Mouse (Mus musculus) liver, embryonic 14.5 days (tissue): ENCODE measurements around the gene Magix. TPM values are rescaled to one million over a fixed set of nuclear protein-coding genes. Genes with fewer than 3 reads are reported as not detected.

Experiments
- ATAC-seq: fragments of 200-750 bp; cut with Nextera tagmentation; 2 replicates; pipeline ENCODE4 v1.8.0; 2017; ENCODE audit warnings: moderate number of reproducible peaks, mild to moderate bottlenecking, moderate library complexity; ENCODE audit not compliant: insufficient read depth
- DNase-seq, 3 experiments: peaks; one replicate each; pipeline ENCODE4 v3.0.0-alpha.2; 2012 to 2013; ENCODE audit warnings: low read depth in 3 of 3, low spot score in 3 of 3
- H3K27ac ChIP-seq: fragments of 300-500 bp; sonication (generic); 2 replicates; pipeline ENCODE4 v1.5.1; 2014; ENCODE audit warnings: moderate library complexity, mild to moderate bottlenecking, control low read depth, inconsistent platforms
- H3K27me3 ChIP-seq: fragments of 300-500 bp; sonication (generic); 2 replicates; pipeline ENCODE4 v1.6.1; 2014; ENCODE audit warnings: mild to moderate bottlenecking, low read length, moderate library complexity; ENCODE audit not compliant: control insufficient read depth, insufficient read depth
- H3K36me3 ChIP-seq: fragments of 300-500 bp; sonication (generic); replicated peaks from 2 replicates; pipeline ENCODE4 v1.6.1; 2014; ENCODE audit warnings: low read depth; ENCODE audit not compliant: control insufficient read depth, insufficient read depth
- H3K4me1 ChIP-seq, 2 experiments: fragments of 200-500 bp in 1 of 2; fragments of 300-500 bp in 1 of 2; sonication (generic) in 1 of 2; replicated peaks; 2 replicates each; pipeline ENCODE4 v1.6.1; 2012 to 2014; ENCODE audit warnings: antibody characterized with exemption in 1 of 2, inconsistent platforms in 1 of 2, low read length in 1 of 2; ENCODE audit not compliant: control insufficient read depth in 2 of 2, insufficient read depth in 2 of 2
- H3K4me2 ChIP-seq: fragments of 300-500 bp; sonication (generic); 2 replicates; pipeline ENCODE4 v1.6.1; 2014; ENCODE audit warnings: low read depth, mild to moderate bottlenecking, control low read depth, moderate library complexity
- H3K4me3 ChIP-seq, 2 experiments: fragments of 200-500 bp in 1 of 2; fragments of 300-500 bp in 1 of 2; sonication (generic) in 1 of 2; 2 replicates each; pipeline ENCODE4 v1.5.1; 2012 to 2014; ENCODE audit warnings: low read depth in 2 of 2, low read length in 2 of 2, mild to moderate bottlenecking in 2 of 2, control low read depth in 1 of 2, inconsistent platforms in 1 of 2, moderate library complexity in 1 of 2; ENCODE audit not compliant: insufficient read depth in 1 of 2
- H3K9ac ChIP-seq: fragments of 300-500 bp; sonication (generic); replicated peaks from 2 replicates; pipeline ENCODE4 v1.6.1; 2014; ENCODE audit warnings: mild to moderate bottlenecking, control low read depth, moderate library complexity
- H3K9me3 ChIP-seq: fragments of 300-500 bp; sonication (generic); 2 replicates; pipeline ENCODE4 v1.6.1; 2016; ENCODE audit warnings: low read length, mixed read lengths; ENCODE audit not compliant: control insufficient read depth
- CTCF ChIP-seq: IDR thresholded peaks from 2 replicates; pipeline ENCODE4 v1.5.1; 2016; ENCODE audit warnings: antibody characterized with exemption, low read depth, control low read depth
- EP300 ChIP-seq: IDR thresholded peaks from 2 replicates; pipeline ENCODE4 v1.6.1; 2016; ENCODE audit warnings: antibody characterized with exemption, low read depth
- WGBS: fragments of 180-500 bp; shearing (Covaris S2); extraction: QIAGEN DNeasy Blood & Tissue Kit; methylation state at CpG from one replicate; pipeline ENCODE4 v1.1.7; 2014; ENCODE audit not compliant: insufficient replicate concordance; 5-methylcytosine and 5-hydroxymethylcytosine counted together
- polyA plus RNA-seq, 2 experiments: library from polyadenylated mRNA; depleted of rRNA in 1 of 2; stranded (reverse) in 1 of 2; unstranded in 1 of 2; fragments of >200 nt; fragmentation: Nextera tagmentation in 1 of 2; extraction: Ambion mirVana in 1 of 2; gene quantifications; 2 replicates each; pipeline versions ENCODE4 v1.2.1 to v1.2.3; 2012 to 2014

Gene Magix
- polyA plus RNA-seq, 2 experiments = 0.04 TPM; not detected in 1

- Histone ChIP-seq H3K9ac (peak within 1 kb of the TSS; percentile 77), H3K36me3 (no peaks in the 10 kb centered on the region; the same call in 1 of the 2 replicates), H3K9me3 (no peaks in the 10 kb centered on the region), H3K4me1 (peaks cover 0 to 2% of the 10 kb centered on the region in 2 experiments; a peak in 1 of 4 replicates), H3K27ac (peak within 1 kb of the TSS; percentile 27), H3K4me2 (peak within 1 kb of the TSS; percentile 76), H3K27me3 (no peaks in the 10 kb centered on the region), H3K4me3 (peak within 1 kb of the TSS; percentile 80 to 98)
- TF ChIP-seq EP300 = no peak
- no peak for TF ChIP-seq CTCF
- peak; percentile 96 for ATAC-seq
- 10% methylated on average over 33 of the region's 33 CpGs for WGBS
- peak; percentile 81 to 86 (median 86) for DNase-seq
Observed at GRCm38 (mm10) chrX:7696954-7697381, 15.9 kb upstream of the Magix start, which contains the start of gene Gpkow. Gene Gpkow (plus strand): TSS chrX:7697131.

GRCm38 (mm10) chrX:7696520-7696919 is 15.5 kb upstream of the Magix start:
- H3K4me1 ChIP-seq = peaks cover 0 to 2% of the 10 kb centered on the region in 2 experiments; a peak in 1 of 4 replicates
- no peak overlapping the region for H3K27ac ChIP-seq
- H3K4me3 ChIP-seq = peak overlapping the region in 1 of 2 experiments; percentile 80; a peak in 2 of 4 replicates
- H3K9ac ChIP-seq = no peak overlapping the region
- DNase-seq (no peak), ATAC-seq (peak; percentile 29)
- H3K36me3 ChIP-seq = no peaks in the 10 kb centered on the region; the same call in 1 of the 2 replicates
- 34% methylated on average over 6 of the region's 6 CpGs for WGBS
- no peak for TF ChIP-seq CTCF
- no peak for TF ChIP-seq EP300
- no peaks in the 10 kb centered on the region for H3K27me3 ChIP-seq
- H3K9me3 ChIP-seq = no peaks in the 10 kb centered on the region
- H3K4me2 ChIP-seq = peak overlapping the region; percentile 37

DNA sequence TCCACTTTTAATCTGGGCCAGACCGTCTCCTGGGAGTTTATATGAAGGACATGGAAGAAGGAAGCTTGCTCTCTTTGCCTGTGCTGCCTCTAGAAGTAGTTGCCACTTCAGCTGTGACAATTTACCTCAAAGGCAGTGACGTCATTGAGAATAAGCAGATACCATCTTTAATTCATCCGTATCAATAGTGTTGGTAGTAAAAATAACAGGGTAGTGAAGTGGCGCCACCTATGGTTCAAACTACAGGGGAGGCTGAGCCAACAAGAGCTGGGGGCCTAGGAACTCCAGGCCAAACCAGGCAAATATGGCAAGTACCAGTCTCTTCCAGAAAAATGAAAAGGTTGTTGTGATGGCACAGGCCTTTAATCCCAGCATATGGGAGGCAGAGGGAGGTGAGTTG is 11.8 kb upstream of the Magix start:
- TF ChIP-seq EP300 (no peak), CTCF (peak; percentile 42)
- Histone ChIP-seq H3K36me3 (no peaks in the 10 kb centered on the region), H3K4me2 (no peak overlapping the region), H3K4me1 (no peaks in the 10 kb centered on the region), H3K27ac (no peak overlapping the region), H3K27me3 (no peaks in the 10 kb centered on the region), H3K9ac (no peak overlapping the region), H3K9me3 (no peaks in the 10 kb centered on the region), H3K4me3 (no peak overlapping the region)
- DNase-seq = no peak
- 24% methylated on average over 4 of the region's 4 CpGs for WGBS
- ATAC-seq = no peak

- Histone ChIP-seq H3K36me3 (no peaks in the 10 kb centered on the region), H3K9me3 (no peaks in the 10 kb centered on the region), H3K4me3 (no peak overlapping the region), H3K27ac (no peak overlapping the region), H3K4me1 (no peaks in the 10 kb centered on the region), H3K4me2 (no peak overlapping the region), H3K9ac (no peak overlapping the region), H3K27me3 (no peaks in the 10 kb centered on the region)
- TF ChIP-seq CTCF (no peak), EP300 (no peak)
- DNase-seq (no peak), ATAC-seq (no peak)
- WGBS = 44% methylated on average over 3 of the region's 3 CpGs
Observed at GRCm38 (mm10) chrX:7690486-7690885, 9.4 kb upstream of the Magix start.

GRCm38 (mm10) chrX:7688321-7688720 is 7.3 kb upstream of the Magix start:
- ATAC-seq = no peak
- H3K4me3 ChIP-seq = no peak overlapping the region
- DNase-seq = no peak
- TF ChIP-seq CTCF (no peak), EP300 (no peak)
- 59% methylated on average over 2 of the region's 2 CpGs for WGBS
- H3K4me1 ChIP-seq = no peaks in the 10 kb centered on the region
- H3K4me2 ChIP-seq = no peak overlapping the region
- no peaks in the 10 kb centered on the region for H3K27me3 ChIP-seq
- H3K36me3 ChIP-seq = no peaks in the 10 kb centered on the region
- no peaks in the 10 kb centered on the region for H3K9me3 ChIP-seq
- no peak overlapping the region for H3K9ac ChIP-seq
- H3K27ac ChIP-seq = no peak overlapping the region
